Mouse (Mus musculus): ENCODE measurements at regions not wholly inside any gene's neighbourhood (a gene's known extent, or its start where the extent isn't known, plus 50 kb on each side); places are given as distances from the start of the nearest gene placed in this dataset.

DNA sequence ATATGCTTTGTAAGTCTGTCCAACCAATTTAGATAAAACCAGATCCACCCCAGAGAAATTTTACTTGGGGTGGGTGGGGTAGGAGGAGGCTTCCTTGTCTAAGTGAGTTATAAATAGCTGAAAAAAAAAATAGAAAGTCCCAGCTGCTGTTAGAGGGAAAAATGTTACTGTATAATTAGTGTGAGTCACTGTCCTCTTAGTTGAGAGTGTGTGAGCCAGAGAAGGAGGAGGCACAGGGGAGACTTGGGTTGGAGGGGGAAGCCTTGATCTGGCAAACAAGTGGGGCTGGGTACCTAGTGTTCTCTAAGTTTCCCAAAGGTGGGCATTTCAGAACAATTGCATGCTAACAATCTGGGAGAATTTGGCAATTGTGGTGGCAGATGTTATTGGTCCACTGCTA lies 103.8 kb upstream of the 4930474N05Rik start:
- DNase-seq (ENCODE audit: inconsistent ontology term): peak; percentile 60
